Mouse (Mus musculus): Measurements from ENCODE around the gene C8g.

The C8g gene

DNA sequence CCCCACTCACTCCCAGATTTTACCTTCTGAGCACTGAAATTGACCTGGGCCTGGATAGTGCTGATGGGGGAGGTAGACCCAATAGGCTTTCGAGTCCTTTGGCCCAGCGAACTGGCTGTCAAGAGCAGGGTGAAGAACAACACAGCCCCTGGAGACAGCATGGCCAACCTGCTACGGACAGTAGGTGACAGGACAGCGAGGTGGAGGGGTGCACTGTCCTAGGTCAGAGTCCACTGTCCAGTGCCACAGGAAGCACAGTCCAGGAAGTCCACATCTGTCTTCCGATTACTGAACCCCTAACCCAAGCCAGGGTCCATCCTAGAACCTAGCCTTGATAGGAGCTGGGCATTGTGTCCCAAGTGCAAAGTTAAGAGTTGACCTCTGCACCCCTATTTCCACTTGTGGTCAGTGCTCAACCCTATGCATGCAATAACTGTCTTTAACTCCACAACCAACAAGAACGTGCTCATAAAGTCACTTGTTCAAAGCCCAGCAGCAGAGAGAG lies 1.4 kb downstream of the C8g start:
- DNase-seq = peak; percentile 4

DNA sequence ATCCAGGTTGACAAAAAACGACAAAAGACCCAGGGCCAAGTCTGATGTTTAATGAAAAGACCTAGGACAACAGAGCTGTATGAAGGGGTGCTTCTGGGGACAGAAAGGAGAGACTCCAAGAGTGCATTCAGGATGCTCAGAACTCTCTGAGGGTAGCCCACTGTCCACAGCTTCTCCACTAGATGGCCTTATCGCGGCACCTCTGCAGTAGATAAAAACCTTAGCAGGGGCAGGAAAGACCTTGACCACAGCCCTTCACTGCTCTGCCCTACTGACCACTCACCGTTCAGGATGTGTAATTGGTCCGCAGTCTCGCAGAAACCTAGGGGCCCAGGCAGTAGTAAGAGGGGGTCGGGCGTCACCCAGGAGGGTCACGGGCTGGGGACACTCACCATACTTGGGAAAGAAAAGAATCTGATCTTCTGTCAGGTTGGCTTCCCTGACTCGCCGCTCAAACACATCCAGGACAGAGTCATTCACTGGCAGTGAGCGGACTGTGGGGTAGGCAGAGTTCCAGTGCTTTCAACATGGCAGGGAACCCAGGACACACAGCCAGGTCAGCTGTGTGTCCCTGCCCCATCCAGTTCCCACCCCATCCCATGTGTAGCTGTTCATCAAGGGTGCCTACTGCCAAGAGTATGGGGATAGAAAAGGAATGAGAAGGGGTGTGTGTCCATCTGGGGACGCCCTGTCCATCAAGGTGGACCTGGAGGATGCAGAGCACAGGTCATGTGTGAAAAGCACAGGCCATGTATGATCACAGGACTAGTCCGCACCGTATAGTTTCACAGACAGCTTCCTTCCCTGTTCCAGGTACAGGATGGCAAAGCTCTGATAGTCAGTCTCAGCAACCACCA lies 2.7 kb downstream of the C8g start:
- no peak for DNase-seq

DNA sequence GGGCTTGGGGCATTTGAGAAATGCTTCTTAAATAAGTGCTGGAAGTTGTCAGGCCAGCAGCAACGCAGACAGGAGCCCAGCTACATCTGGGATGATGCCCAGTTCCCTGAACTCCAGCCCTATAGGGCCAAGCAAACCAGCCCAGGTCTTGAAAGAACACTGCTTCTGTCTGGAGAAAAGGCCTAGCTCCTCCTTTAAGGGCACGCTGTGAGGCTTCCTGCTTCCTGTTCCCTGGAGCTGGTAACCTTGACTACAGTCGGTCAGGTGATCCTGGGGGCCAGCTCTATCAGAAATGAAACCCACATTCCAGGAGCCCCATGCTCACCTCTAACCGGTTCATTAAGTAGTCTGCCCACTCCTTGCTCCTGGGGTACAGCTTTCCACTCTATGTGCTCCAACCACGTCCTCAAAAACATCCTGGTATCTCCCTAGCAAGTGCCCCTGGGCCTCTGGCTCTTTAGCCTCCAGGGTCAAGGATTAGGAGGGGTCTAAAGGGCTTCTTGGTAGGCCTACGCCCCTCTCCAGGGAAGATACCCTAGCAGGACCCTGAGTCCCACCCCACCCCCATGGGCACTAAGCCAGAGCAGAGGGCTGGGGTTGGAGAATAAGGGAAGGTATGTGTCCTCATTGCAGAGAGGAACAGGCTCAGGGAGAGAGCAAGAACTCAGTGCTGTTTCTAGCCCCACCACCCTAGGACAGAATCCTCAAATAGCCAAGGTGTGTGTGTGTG lies 3.5 kb downstream of the C8g start:
- DNase-seq = peak; percentile 3

DNA sequence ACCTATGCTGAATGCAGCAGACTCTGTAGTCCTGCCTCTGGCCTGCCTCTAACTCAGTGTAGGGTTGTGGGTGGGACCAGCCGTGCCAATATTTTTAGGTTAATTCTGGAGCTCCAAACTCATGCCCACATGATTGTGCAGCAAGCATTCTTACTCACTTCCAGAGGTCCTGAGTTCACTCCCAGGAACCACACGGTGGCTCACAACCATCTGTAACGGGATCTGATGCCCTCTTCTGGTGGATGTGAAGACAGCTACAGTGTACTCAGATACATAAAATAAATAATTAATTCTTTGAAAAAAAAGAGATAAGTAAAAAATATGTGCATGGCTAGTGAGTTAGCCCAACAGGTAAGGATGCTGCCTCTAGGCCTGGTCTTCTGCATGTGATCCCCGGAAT lies 5.1 kb downstream of the C8g start:
- DNase-seq = peak; percentile 40

DNA sequence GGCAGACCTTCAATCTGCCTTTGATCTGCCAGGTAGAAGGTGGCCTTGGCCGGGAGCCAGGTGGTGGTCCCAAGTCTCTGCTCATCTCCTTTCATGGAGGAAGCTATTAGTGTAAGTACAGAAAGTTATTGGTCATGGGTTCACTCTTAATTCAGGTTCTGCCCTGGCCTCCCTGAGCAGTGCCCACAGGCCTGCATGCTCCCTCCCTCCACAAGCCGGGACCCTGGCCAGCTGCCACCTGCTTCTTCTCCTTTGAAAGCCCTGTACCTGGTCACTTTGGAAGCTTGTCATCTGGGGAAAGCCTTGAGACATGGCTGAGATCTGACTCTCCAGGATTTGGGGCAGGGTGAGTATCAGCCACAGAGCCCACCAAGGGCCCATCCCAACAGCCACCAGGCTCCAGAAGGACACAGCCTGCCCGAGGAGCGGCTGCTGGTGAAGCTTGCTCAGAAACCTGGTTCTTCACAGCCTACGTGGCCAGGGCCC lies 8.0 kb downstream of the C8g start, which contains the start of gene Lcn12:
Gene Lcn12 (minus strand): TSS at position 436 of the 486 bp plus-strand sequence.
- DNase-seq = no peak

DNA sequence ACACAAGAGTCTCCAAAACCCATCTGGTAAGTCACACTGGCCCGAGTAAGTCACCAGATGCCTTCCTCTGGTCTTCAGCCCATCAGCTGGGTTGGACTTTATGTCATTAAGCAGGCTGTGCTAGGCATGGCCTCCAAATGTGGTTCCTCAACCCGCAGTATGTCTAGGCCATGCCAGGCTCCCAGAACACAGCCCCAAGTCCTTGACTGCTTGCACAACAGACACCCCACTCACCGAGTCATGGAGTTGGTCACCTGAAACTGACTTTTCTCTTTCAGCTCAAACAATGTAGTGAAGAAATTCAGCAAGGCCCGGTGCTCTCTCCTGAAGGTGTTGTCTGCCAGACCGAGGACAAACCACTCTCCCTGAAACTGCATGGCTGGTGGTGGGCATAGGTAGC lies 8.5 kb downstream of the C8g start:
- no peak for DNase-seq

DNA sequence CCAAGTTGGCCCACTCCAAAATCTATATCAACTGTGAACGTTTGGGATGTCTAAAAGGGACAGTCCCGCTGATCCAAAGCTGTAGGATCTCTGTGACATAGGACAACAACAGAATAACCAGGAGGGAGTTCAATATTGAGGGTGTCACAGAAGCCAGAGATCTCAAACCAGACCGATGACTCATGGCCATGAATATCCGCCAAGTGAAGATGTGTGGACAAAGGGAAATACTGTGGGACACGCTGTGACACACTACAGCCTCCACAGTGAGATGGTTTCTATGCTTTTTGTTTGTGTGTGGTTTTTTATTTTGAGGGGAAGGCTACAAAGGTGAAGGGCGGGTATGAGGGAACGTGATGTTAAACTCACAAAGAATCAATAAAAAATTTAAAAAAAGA lies 12.8 kb downstream of the C8g start:
- no peak for DNase-seq

DNA sequence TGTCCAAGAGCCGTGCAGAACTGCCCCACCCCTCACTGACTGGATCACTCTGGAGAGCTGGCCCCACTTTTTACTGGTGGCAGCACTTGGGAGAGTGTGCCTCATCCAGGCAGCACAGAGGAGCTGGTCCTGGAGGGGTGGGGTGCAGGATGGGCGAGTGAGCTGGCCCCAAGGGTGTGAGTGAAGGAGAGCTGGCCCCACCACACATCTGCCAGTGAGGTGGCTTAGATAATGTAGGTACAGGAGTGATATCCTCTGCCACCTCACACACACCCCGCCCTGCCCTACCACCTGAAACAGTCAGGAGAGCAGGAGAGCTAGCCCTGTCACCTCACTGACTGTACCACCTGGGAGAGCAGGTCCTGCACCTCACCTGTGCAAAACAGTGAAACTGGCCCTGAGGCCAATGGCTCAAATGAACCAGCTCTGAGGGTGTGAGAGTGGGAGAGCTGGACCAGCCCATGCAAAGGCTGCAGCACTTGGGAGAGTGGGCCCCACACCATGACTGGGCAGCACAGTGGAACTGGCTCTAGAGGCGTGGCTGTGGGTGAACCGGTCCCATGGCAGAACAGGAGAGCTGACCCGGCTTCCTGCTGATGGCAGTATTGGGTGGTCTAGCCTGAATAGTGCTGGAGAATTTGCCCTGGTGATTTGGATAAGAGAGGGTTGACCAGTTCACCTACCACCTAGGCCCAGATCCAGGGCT lies 13.4 kb downstream of the C8g start:
- no peak for DNase-seq

DNA sequence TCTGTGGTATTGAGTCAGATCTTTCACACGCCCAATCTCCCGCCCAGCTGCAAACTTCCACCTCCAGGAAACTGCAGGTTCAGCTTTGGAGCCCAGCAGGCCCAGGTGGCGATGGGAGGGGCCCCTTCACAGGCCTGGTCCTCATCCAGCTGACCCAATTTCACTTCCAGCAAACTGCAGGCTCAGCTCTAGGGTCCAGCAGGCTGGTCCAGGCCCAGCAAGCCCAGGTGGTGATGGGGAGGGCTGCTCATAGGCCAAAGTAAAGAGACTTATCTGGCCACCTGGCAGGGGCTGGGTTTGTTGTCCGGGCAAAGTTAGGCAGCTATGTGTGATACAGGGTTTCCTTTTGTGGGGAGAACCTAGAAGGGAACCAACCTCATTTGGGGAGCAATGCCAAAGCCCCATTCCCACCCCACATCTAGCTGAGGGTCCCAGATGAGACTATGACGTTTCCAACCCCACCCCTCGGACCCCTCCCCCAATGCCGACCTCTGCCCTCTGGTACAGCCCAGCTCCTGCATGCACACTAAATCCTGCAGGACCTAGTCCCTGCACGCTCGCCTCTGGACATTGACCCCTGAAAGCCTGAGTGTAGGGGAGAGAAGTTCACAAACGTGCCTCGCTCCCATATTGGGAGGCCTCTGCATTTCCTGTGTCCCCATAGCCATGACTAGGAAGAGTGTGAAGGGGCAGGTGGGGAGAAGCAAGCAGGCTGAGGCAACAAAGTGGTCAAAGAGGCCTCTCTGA lies 16.4 kb downstream of the C8g start:
- no peak for DNase-seq

DNA sequence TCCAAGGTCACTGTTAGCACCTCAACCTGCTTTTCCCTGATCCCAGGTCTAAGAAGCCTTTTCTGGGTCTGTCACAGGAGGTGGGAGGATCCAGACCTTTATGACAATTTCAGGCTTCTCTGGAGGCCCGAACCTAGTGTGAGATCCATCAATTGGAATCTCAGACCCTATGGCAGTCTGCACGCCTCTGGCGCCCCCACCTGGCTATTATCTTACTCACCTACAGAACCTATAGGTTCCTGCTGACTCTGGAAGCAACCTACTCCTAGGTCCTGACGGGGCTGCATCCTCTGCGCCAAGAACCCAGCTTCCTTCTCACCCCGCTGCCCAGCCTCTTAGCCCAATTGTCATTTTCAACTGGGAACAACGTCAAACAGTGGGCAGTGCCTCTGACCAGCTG lies 18.6 kb downstream of the C8g start:
- DNase-seq = peak; percentile 58

DNA sequence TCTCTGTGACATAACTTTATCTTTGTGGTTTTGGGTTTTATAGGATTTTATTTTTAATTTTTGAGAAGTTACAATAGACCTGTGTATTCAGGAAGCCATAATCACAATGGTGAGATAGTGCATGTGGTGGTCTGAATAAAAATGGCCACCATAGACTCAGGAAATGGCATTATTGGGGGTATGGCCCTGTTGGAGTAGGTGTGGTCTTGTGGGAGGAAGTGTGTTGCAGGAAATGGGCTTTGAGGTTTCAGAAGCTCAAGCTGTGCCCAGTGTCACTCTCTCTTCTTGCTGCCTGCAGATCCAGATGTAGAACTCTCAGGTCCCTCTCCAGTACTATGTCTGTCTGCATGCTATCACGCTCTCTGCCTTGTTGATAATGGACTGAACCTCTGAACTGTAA lies 21.0 kb downstream of the C8g start:
- no peak for DNase-seq

DNA sequence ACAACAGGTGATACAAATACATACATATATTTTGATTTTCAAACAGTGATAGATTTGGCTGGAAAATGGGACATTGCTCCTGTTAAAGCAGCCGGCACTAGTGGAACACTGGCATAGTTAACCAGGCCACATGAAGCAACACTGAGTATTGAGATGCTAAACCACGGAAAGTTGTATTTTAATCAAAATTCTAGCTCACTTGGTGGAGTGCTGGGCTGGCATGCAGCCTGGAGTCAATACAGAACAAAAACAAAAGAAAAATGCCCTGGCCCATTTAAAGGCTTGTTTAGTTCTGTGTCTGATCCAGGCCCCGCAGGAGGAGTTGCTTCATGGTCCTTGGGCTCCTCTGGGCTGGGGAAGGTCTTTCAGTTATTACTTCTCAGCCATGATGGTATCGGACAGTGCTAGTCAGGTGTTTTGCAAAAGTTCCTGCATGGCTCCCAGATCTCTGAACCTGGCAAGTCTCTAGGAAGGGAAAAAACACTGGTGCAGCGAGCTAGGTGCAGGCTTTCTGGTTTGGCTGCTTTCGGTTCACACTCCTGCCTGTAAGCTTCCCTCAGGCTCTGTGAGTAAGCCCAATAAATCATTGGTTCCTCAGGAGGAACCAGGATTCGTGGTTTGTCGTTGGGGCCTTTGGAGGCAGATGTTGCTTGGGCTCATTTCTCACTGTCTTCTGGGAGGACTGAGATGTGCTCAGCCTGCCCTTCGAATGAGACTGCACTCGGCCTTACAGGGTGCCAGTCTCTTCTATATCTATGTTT lies 21.8 kb downstream of the C8g start:
- no peak for DNase-seq

DNA sequence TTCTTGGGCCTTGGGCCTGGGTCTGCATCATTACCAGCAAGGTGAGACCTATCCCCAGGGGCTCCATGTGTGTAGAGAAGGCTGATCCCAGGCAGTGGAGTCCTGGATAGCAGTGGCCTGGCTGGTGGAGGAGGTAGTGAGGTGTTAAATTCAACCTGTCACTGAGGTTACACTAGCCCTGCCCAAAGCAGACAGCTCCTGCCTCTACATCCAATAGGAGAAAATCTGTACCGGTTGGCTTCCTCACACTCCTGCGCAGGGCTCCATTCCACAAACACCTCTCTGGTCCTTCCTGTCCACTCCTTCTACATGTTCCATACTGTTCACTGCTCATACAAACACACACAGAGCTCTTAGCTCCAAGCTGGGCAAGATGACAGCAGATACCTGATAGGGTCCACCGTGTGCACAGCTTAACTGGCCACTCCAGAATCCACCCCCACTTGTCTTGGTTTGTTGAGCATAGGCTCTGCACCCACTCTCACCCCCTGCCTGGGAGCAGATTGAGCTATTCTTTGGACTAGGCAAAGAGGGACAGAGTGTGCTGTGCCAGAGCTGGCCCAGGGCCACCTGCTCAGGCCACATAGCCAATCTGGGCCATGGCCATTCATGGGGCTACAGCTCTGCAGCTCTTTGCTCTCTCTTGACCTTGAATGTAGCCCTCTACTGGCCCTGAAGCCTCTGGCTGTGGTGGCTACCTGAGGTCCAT lies 23.4 kb downstream of the C8g start:
- DNase-seq = no peak

DNA sequence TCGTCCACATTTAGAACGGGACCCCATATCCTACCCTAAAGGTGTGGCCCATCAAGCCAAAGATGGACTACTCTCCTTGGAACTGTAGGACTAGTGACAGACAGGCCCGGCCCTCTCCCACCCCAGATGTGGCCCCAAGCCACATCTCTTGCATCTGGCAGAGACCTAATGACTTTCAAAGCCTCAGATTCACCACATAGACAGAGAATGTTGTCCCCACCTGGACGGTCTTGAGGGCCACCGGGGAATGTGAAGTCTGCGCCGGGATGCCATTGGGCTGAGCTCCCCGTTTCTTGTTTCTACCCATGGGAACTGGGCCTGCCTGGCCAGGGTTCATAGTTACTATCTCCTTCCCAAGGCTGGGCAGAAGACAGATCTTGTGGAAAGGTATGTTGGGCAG lies 24.0 kb downstream of the C8g start:
- DNase-seq = no peak

DNA sequence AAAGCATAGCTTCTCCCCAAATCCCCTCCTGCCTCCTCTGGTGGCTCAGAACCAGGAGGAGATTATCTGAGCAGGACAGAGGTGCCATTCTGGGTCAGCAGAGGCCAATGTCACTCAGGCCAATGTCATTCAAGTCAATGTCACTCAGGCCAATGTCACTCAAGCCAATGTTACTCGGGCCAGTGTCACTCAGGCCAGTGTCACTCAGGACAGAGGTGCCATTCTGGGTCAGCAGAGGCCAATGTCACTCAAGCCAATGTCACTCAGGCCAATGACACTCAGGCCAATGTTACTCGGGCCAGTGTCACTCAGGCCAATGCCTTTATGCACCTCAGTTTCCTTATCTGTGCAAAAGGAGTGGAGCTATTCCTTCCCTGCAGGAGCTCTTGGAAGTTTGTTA lies 29.0 kb downstream of the C8g start:
- DNase-seq = no peak

DNA sequence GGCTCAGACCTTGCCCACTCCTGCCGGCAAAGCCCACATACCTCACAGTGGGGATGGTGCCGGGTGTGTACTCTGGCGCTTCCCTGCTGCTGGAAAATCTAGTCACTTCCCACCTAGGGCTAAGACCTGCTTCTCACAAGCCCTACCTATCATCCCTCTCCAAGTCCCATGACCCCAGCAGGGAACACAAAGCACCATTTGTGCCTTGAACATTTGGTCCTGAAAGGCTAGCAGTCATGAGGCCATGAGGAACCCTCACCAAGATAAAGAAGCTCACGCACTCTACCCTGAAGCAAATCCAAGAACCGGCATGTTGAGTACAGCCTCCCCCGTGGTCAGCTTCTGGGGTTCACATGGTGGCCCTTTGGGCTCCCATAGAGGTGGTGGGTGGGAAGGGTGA lies 31.6 kb downstream of the C8g start, which contains the start of gene Ptgds:
Gene Ptgds (minus strand): TSS at position 78 of the 400 bp plus-strand sequence.
- no peak for DNase-seq

DNA sequence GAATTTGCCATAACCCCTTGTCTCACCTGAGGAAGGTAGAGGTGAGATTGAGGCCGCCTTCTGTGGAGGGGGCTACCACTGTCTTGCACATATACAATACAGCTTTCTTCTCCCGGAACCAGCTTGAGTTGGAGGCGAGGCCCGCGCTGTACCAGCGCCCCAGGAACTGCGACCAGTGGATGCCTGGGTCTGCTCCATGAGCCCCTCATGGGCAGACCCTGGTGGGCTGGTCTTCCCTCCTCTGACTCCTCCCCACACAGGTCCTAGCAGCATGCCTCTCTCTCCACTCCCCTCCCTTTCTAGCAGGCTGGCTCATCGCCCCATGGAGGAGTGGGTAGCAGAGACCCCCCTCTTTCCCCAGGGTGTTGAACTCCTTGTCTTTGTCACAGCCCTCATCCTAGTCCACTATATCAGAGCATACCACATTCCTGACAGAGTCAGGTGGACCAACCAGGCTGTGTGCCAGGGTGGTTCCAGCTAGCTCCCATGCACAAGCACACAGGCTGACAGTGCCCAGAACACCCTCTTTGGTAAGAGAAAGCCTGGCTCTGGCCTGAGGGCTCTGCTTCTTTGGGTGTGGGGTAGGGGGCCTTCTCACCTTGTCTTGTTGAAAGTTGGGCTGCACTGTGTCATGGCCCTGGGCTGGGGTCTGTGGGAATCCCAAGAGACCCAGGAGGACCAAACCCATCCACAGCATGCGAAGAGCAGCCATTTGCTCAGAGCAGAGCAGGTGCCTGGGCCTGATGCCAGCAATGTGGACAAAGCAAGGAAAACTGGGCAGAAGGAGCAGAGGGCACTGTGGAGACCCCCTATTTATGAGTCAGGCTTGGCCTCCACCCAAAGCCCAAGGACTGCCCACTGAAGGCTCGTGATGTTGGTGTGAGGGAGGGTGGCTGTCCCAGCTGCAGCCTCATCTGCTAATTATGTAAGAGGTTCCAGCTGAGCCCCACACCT lies 32.3 kb downstream of the C8g start:
- no peak for DNase-seq

DNA sequence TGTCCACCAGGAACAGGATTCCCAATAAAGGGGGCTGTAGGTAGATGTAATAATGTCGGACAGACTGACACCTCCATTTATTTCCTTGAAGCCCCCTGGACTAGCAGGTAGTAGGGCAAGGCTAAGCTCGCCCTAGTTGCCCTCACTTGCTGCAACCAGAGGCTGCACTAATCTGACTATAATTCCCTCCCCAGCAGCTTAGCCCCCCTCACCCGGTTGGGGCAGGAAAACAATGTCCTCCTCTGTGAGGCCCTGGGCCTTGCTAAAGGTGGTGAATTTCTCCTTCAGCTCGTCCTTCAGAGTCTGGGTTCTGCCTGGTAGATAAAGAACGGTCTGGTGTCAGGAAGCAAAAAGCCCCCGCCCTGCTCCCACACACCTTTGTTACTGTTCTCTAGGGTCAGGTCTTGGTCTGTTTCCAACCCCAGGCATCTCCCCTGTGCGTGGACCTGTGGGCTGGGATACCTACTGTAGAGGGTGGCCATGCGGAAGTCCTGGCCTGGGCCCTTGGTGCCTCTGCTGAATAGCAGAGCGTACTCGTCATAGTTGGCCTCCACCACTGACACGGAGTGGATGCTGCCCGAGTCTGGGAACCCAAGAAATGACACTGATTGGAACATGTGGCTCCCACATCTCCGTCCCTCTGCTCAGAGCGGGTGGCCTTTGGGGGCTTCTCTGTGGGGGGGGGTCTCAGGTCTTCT lies 33.8 kb downstream of the C8g start:
- DNase-seq = no peak
